Mouse (Mus musculus) embryonic fibroblast, embryonic 13.5 days (primary cell): ENCODE measurements around the gene Tbc1d14.

Experiments
- CTCF ChIP-seq: IDR thresholded peaks from 2 replicates; pipeline ENCODE4 v1.5.1; 2011; ENCODE audit warnings: mild to moderate bottlenecking, control low read depth, low read length, moderate library complexity, borderline replicate concordance; ENCODE audit not compliant: insufficient read depth
- POLR2A ChIP-seq: IDR thresholded peaks from 2 replicates; pipeline ENCODE4 v1.6.1; 2011; ENCODE audit warnings: low read depth, mild to moderate bottlenecking, control low read depth, low read length, moderate library complexity

DNA sequence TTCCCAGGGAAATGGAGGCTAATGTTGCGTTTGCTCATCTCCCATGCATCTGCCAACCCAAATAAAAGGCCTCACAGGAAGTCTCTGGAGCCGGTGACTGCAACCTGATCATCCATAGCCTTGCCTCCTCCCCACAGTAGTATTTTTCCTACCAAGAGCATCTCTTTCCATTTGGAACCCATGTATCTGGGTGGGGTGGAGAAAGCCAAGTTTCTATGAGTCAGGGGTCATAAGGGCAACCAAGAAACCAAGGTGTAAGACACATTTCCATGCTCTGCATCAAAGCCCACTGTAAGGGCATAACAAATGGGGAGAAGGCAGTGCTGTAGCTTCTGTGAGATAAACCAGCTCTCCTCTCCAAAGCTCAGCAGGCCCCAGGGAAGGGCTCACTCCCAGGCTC, 131.8 kb downstream of the Tbc1d14 start:
- TF ChIP-seq POLR2A (no peak), CTCF (no peak)
